Mouse (Mus musculus) heart, embryonic 10.5 days (tissue): ENCODE results near the gene Jade2. TPM values are rescaled to one million over a fixed set of nuclear protein-coding genes. Genes with fewer than 3 reads are reported as not detected.
A peak's percentile ranks its signal among the peaks of the same experiment; 100 is the strongest.

Experiments
- DNase-seq: peaks from one replicate; pipeline ENCODE4 v3.0.0-alpha.2; 2017; ENCODE audit warnings: low spot score
- H3K27ac ChIP-seq: fragments of 300-500 bp; sonication (generic); 2 replicates; pipeline ENCODE4 v1.5.1; 2016; ENCODE audit warnings: mild to moderate bottlenecking
- H3K27me3 ChIP-seq: fragments of 300-500 bp; sonication (generic); 2 replicates; pipeline ENCODE4 v1.6.1; 2016; ENCODE audit warnings: mild to moderate bottlenecking; ENCODE audit not compliant: poor library complexity, insufficient read depth, severe bottlenecking
- H3K36me3 ChIP-seq: fragments of 300-500 bp; sonication (generic); 2 replicates; pipeline ENCODE4 v1.6.1; 2016; ENCODE audit warnings: mild to moderate bottlenecking, moderate library complexity
- H3K4me1 ChIP-seq: fragments of 300-500 bp; sonication (generic); 2 replicates; pipeline ENCODE4 v1.6.1; 2016; ENCODE audit warnings: mild to moderate bottlenecking
- H3K4me3 ChIP-seq: fragments of 300-500 bp; sonication (generic); 2 replicates; pipeline ENCODE4 v1.5.1; 2016; ENCODE audit warnings: mild to moderate bottlenecking, moderate library complexity
- H3K9me3 ChIP-seq: fragments of 300-500 bp; sonication (generic); 2 replicates; pipeline ENCODE4 v1.6.1; 2016; ENCODE audit warnings: mild to moderate bottlenecking, moderate library complexity
- WGBS: fragments of 180-500 bp; shearing (Covaris S2); methylation state at CpG from one replicate; pipeline ENCODE4 v1.1.7; 2016; 5-methylcytosine and 5-hydroxymethylcytosine counted together
- polyA plus RNA-seq: library from polyadenylated mRNA; unstranded; fragments of >200 nt; fragmentation: Nextera tagmentation; extraction: Ambion mirVana; gene quantifications from 2 replicates; pipeline ENCODE4 v1.2.1, GENCODE M21; 2016

The Jade2 gene
- 0.73 and 0.82 TPM in 2 replicates for polyA plus RNA-seq

DNA sequence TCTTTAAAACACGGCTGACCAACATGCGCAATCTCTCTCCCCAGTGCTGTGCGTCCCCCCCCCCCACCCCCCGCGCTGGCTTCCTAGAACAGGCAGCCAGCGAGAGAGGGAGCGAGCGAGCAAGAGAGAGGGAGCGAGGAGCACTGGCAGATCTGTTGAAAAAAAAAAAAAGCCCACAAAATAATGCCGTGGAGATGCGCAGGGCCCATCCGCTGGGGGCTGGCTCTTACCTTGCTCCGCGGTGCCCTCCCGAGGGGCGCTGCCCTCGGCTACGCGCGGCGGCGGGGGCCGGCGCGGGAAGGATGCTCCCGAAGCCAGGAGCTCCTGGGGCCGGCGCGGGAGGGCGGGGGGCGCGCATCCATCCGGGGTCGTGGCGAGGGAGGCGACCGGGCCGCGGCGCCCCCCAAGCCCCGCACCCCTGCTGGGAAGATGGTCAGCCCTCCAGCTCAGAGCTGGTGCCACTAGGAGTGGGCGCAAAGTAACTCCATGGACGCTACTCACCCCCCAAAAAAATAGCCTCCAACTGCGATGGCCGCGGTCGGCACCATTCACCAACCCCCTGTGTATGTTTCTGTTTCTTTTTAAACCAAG, at the start of gene Jade2:
Jade2 (minus strand) TSS at position 573 of the 591 bp plus-strand sequence.
- no peaks in the 10 kb centered on the region for H3K36me3 ChIP-seq
- DNase-seq = no peak
- peaks cover 33% of the 10 kb centered on the region for H3K27me3 ChIP-seq
- peaks cover 27% of the 10 kb centered on the region for H3K4me1 ChIP-seq
- WGBS = under 1% methylated on average over 44 of the region's 47 CpGs
- H3K4me3 ChIP-seq = peak within 1 kb of the TSS; percentile 81
- peak within 1 kb of the TSS; percentile 88 for H3K27ac ChIP-seq
- H3K9me3 ChIP-seq = no peaks in the 10 kb centered on the region

DNA sequence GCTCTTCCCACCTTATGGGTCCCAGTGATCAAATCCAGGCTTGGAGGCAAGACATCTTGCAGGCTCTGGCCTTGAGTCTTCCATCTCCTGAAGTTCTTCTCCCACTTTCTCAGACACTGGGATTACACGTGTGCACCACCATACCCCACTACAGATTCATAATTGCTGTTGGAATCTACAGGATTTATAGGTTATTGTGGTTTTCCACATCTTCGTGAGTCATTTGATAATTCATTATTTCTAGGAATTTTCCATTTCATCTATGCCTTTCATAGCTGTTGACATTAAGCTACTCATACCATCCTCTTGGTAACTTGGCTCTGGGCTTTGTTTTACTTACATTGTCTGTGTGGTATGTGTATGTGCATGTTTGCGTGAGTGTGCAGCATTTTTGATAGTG, 46.8 kb upstream of the Jade2 start:
- H3K4me3 ChIP-seq = no peak overlapping the region
- DNase-seq = no peak
- no peaks in the 10 kb centered on the region for H3K4me1 ChIP-seq
- WGBS = 85% methylated on average over 3 of the region's 3 CpGs
- no peaks in the 10 kb centered on the region for H3K36me3 ChIP-seq
- H3K9me3 ChIP-seq = no peaks in the 10 kb centered on the region
- H3K27me3 ChIP-seq = peaks cover 10% of the 10 kb centered on the region
- no peak overlapping the region for H3K27ac ChIP-seq

DNA sequence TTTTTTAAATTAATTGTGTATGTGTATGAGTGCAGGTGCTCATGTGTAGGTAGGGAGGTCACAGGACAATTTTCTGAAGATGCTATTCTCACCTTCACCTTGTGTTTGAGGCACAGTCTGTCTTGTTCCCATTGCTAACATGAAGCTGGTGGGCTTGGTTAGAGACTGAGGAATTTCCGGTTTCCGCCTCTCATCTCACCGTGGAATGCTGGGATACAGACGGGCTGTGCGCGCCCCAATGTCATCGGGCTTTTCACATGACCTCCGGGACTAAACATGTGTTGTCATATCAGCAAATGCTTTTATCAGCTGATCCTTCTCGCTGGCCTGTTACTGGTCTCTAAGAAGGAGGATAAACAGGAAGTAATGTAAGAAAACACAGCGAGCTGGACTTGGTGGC, 42.2 kb upstream of the Jade2 start:
- Histone ChIP-seq H3K4me1 (0 out of 2 replicates have a peak, but pooled peaks cover 7% of the 10 kb centered on the region), H3K36me3 (no peaks in the 10 kb centered on the region), H3K27me3 (peaks cover 29% of the 10 kb centered on the region), H3K4me3 (no peak overlapping the region), H3K27ac (no peak overlapping the region), H3K9me3 (no peaks in the 10 kb centered on the region)
- no peak for DNase-seq
- WGBS = 82% methylated on average over 10 of the region's 10 CpGs

DNA sequence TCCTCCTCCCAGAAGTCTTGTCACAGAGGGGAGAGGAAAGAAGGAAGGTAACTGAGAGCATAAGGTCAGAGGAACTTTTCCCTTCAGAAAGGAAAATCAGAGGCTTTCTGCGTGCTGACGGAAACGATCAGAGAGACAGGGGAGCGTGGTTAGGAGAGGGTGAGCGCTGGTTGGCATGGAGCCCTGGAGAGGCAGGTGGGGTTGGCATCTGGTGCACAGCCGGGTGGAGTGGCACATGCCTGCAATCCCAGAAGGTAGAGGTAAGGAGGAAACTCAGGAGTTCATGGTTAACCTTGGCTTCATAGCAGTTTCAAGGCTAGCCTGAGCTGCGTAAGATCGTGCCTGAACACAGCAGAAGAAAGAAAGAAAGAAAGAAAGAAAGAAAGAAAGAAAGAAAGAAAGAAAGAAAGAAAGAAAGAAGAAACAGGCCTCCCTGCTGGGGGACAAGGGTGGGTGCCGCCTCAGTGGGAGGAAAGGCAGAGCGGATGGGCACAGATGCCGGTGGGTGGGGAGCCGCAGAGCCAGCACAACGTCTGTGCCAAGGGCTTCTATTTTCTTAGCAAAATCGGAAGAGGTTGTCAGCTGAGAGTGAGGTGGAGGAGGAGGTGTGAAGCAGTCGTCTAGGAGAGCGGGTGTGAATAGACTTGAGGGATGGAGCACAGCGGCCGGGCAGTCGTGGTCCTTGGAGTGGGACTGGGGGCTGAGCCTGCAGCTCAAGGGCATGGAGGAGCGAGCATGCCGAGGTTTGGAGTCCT, 41.0 kb upstream of the Jade2 start:
- H3K27ac ChIP-seq = no peak overlapping the region
- no peak for DNase-seq
- H3K4me3 ChIP-seq = no peak overlapping the region
- H3K36me3 ChIP-seq = no peaks in the 10 kb centered on the region
- H3K4me1 ChIP-seq = peaks cover 7% of the 10 kb centered on the region; the same call in 1 of the 2 replicates
- peaks cover 29% of the 10 kb centered on the region for H3K27me3 ChIP-seq
- WGBS = 48% methylated on average over 21 of the region's 21 CpGs
- H3K9me3 ChIP-seq = no peaks in the 10 kb centered on the region

DNA sequence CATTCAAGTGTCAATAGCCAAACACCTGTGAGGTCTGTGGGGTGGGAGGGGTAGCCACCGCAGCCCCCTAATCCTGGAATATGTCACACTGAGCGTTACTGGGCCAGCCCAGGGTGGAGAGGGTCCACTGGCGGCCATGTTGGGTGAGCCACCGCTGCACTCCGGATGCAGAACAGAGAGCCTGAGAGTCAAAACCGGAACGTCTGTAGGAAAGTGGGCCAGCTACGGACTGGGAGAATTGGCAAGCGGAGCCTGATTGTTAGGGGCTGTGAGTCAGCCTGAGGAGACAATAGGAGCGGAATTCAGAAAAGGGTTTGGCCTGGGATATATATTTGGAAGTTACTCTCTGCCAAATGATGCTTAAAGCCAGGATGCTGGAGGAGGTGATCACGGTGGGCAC, 39.9 kb upstream of the Jade2 start:
- 84% methylated on average over 11 of the region's 11 CpGs for WGBS
- H3K27me3 ChIP-seq = peaks cover 29% of the 10 kb centered on the region
- H3K27ac ChIP-seq = no peak overlapping the region
- DNase-seq = no peak
- H3K36me3 ChIP-seq = no peaks in the 10 kb centered on the region
- H3K4me1 ChIP-seq = peaks cover 7% of the 10 kb centered on the region; the same call in 1 of the 2 replicates
- H3K9me3 ChIP-seq = no peaks in the 10 kb centered on the region
- H3K4me3 ChIP-seq = no peak overlapping the region

DNA sequence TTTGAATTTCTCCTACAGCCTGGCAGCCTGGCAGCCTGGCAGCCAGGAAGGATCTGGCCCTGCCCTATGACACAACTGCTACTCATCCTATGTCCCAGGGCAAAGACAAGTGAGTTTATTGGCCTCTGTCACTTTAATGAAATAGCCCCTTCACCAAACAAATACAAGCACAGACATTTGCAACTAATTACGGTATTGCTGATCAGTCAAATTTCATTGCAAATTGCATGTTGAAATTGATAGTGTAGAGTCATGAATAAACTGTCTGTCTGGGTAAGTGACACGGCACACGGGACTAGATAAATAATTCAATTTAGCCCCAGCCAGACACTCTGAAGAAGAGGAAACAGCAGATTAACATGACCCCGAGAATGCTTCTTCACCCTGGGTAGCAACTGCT, 38.6 kb upstream of the Jade2 start:
- no peak for DNase-seq
- H3K27ac ChIP-seq = no peak overlapping the region
- H3K4me1 ChIP-seq = peaks cover 7% of the 10 kb centered on the region; the same call in 1 of the 2 replicates
- peaks cover 29% of the 10 kb centered on the region for H3K27me3 ChIP-seq
- H3K4me3 ChIP-seq = no peak overlapping the region
- no peaks in the 10 kb centered on the region for H3K36me3 ChIP-seq
- WGBS = 38% methylated on average over 4 of the region's 4 CpGs
- no peaks in the 10 kb centered on the region for H3K9me3 ChIP-seq

DNA sequence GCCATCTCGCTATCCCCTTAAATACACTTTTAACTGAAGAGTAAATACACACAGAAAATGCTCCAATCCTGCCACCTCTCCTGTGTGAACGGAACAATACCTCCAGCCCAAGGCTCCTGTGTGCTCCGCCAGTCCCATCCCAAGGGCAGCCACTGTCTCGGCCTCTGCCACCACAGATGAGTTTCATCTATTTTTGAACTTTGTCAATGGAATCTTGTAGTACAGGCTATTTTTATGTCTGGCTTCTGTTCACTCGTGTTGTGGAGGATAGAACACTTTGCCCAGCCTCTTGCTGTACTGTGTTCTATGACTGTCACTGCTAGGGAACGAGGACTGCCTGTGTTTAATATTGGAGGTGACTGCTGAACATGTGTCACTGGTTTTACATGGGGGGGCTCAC, 28.2 kb upstream of the Jade2 start:
- no peaks in the 10 kb centered on the region for H3K9me3 ChIP-seq
- H3K36me3 ChIP-seq = no peaks in the 10 kb centered on the region
- no peak overlapping the region for H3K4me3 ChIP-seq
- no peaks in the 10 kb centered on the region for H3K27me3 ChIP-seq
- DNase-seq = no peak
- 67% methylated on average over 6 of the region's 6 CpGs for whole genome bisulfite sequencing
- H3K27ac ChIP-seq = no peak overlapping the region
- H3K4me1 ChIP-seq = peaks cover 17% of the 10 kb centered on the region

DNA sequence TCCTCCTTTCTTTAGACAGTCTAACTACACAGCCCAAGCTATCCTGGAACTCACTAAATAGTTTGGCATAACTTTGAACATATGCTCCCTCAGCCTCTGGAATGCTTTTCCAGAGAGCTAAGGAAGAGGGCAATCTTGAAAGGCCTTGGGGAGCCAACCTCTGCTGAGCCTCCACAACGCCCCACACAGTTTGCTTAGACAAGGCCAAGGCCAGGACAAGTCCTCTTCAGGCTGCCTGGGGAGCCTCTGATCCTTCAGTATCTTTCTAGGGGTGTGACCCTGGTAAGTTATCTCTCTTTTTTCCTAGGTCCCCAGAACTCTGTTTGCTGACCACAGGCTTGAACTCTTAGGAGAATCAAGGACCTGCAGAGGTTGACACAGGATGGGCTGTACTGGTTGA, 26.6 kb upstream of the Jade2 start:
- 56% methylated on average over 1 of the region's 1 CpGs for WGBS
- no peak for DNase-seq
- H3K27ac ChIP-seq = 0 out of 2 replicates have a peak overlapping the region, but pooled peaks have one; percentile 42
- no peaks in the 10 kb centered on the region for H3K27me3 ChIP-seq
- H3K4me1 ChIP-seq = peaks cover 17% of the 10 kb centered on the region
- H3K36me3 ChIP-seq = no peaks in the 10 kb centered on the region
- H3K4me3 ChIP-seq = no peak overlapping the region
- no peaks in the 10 kb centered on the region; the same call in 1 of the 2 replicates for H3K9me3 ChIP-seq

DNA sequence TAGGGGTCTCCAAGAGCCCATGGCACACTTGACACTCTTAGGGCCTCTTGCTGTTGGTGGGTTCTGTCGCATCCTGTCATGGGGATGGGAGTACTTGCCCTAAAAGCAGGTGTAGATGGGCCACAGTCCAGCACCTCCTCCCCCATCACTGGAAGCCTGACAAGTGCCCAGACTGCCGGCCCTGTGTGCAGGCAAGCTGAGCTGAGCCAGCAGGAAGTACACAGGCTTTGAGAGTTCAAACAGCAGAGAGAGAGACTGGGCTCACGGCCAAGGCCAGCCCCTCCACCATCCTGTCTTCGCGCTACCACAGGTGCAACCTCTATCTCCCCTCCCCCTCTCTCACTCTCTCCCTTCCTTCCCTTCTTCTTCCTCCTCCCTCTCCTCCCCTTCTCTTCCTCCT, 26.2 kb upstream of the Jade2 start:
- H3K9me3 ChIP-seq = no peaks in the 10 kb centered on the region; the same call in 1 of the 2 replicates
- H3K36me3 ChIP-seq = no peaks in the 10 kb centered on the region
- DNase-seq = no peak
- WGBS = 44% methylated on average over 5 of the region's 5 CpGs
- no peak overlapping the region for H3K27ac ChIP-seq
- no peaks in the 10 kb centered on the region for H3K27me3 ChIP-seq
- H3K4me3 ChIP-seq = no peak overlapping the region
- peaks cover 17% of the 10 kb centered on the region for H3K4me1 ChIP-seq

DNA sequence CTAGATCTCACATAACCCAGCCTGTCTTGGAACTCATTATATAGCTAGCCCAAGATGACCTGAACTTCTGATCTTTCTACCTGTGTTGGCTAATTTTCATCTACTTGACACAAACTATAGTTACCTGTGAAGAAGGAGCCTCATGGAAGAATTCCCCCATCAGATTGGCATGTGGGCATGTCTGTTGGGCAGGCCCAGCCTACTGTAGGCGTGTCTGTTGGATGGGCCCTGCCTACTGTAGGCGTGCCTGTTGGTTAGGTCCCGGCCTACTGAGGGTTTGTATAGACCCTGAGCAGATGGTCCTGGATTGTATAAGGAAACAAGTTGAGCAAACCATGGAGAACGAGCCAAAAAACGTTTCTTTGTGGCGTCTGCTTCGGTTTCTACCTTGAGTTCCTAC, 24.3 kb upstream of the Jade2 start:
- WGBS = 73% methylated on average over 7 of the region's 7 CpGs
- Histone ChIP-seq H3K9me3 (no peaks in the 10 kb centered on the region; the same call in 1 of the 2 replicates), H3K4me1 (peaks cover 17% of the 10 kb centered on the region), H3K36me3 (no peaks in the 10 kb centered on the region), H3K27ac (no peak overlapping the region), H3K4me3 (no peak overlapping the region), H3K27me3 (no peaks in the 10 kb centered on the region; the same call in 1 of the 2 replicates)
- DNase-seq = no peak

DNA sequence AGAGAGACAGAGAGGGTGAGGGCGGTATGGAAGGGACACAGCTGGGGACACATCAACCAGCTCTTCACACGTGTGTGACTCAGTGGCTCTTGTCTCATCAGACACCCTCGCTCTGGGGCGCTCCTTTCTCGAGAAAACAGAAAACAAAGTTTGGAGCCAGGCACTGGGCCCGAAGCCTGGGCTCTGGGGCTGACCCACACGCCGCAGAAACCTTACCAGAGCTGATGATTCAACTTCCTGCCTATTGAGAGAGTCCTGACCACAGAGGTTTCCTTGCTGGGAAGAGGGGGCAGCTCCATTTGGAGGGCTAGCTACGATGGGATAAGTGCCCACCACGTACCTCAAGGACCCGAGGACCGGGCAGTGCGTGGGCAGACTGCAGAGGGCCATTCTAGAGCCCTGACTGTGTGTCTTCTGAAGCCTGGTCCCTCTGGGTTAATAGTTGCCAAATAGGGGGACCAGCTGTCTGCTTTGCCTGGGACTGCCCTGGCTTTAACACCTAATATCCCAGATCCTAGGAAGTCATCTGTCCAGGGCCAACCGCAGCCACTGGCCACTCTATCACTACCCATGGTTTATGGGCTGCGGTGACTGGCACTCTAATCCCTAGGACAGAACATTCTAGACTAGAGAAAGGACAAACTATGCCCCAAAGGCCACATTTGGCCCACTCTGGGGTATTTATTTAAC, 23.7 kb upstream of the Jade2 start:
- no peaks in the 10 kb centered on the region; the same call in 1 of the 2 replicates for H3K9me3 ChIP-seq
- no peaks in the 10 kb centered on the region; the same call in 1 of the 2 replicates for H3K27me3 ChIP-seq
- peaks cover 17% of the 10 kb centered on the region for H3K4me1 ChIP-seq
- no peak overlapping the region for H3K4me3 ChIP-seq
- no peak for DNase-seq
- H3K27ac ChIP-seq = no peak overlapping the region
- WGBS = 81% methylated on average over 15 of the region's 15 CpGs
- no peaks in the 10 kb centered on the region for H3K36me3 ChIP-seq

DNA sequence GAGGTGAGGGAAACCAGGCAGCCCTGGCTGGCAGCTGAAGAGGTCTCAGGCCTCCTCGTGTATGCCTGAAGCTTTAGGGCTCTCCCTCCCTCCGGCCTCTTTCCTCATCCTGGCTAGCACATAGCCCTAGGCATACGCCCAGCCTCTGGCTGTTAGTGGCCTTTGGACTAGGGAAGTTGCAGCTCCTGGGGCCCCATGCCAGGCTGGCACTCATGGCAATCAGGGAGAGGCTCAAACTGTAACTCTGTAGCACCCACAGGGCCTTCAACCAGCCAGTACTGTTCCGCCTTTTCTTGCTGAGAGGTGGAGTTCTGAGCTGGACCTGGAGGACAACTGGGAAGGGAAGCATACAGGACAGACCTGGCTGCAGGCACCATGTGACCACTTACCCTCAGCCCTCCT, 19.5 kb upstream of the Jade2 start:
- H3K36me3 ChIP-seq = no peaks in the 10 kb centered on the region
- no peak overlapping the region for H3K27ac ChIP-seq
- no peaks in the 10 kb centered on the region; the same call in 1 of the 2 replicates for H3K9me3 ChIP-seq
- H3K27me3 ChIP-seq = no peaks in the 10 kb centered on the region; the same call in 1 of the 2 replicates
- no peak for DNase-seq
- 0 out of 2 replicates have a peak, but pooled peaks cover 9% of the 10 kb centered on the region for H3K4me1 ChIP-seq
- WGBS = 76% methylated on average over 4 of the region's 4 CpGs
- no peak overlapping the region for H3K4me3 ChIP-seq

DNA sequence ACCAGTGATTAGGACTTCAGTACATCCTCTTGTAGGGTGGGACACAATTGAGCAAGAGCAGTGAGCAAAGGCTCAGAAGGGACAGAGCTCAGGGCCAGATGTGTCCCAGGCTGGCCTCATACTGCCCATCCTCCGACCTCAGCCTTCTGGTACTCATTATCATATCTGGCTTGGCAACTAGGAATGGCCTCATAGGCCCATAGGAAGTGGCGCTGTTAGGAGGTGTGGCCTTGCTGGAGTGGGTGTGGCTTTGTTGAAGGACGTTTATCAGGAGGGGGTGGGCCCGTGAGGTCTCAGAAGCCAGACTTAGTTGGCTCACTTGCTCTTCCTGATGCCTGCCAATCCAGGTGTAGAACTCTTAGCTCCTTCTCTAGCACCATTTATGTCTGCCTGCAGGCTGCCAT, 18.3 kb upstream of the Jade2 start:
- Histone ChIP-seq H3K4me3 (no peak overlapping the region), H3K27me3 (no peaks in the 10 kb centered on the region; the same call in 1 of the 2 replicates), H3K36me3 (no peaks in the 10 kb centered on the region), H3K4me1 (0 out of 2 replicates have a peak, but pooled peaks cover 9% of the 10 kb centered on the region), H3K27ac (no peak overlapping the region), H3K9me3 (no peaks in the 10 kb centered on the region; the same call in 1 of the 2 replicates)
- DNase-seq = no peak
- WGBS = 9% methylated on average over 4 of the region's 4 CpGs
